Mouse (Mus musculus) erythroblast, adult 5-6 weeks (primary cell): ENCODE results near the gene Jag1. TPM values are rescaled to one million over a fixed set of nuclear protein-coding genes. Genes with fewer than 3 reads are reported as not detected.

Experiments used
- ATAC-seq: replicated peaks from 2 replicates; pipeline ENCODE4 v1.8.0; 2016; ENCODE audit warnings: moderate number of reproducible peaks, mild to moderate bottlenecking, moderate TSS enrichment, inconsistent platforms; ENCODE audit not compliant: poor library complexity, low FRiP score, severe bottlenecking
- total RNA-seq, 2 experiments: library from RNA; stranded (forward) in 1 of 2; stranded (reverse) in 1 of 2; fragments of 150-400 nt in 1 of 2; fragments of 200-764, 138-1000 nt in 1 of 2; gene quantifications; 2 replicates each; pipeline versions ENCODE4 v1.2.3 to v1.2.4; 2015 to 2017; ENCODE audit warnings: low replicate concordance in 2 of 2

Gene Jag1
- 0.63 and 0.77 TPM in 2 replicates for total RNA-seq (2015; ENCODE audit: low replicate concordance)
- total RNA-seq (2017; ENCODE audit: low replicate concordance), result 0.14 and 0.34 TPM in 2 replicates

GRCm38 (mm10) chr2:137116025-137116674 lies at the start of gene Jag1:
Gene Jag1, minus strand, starts transcription at chr2:137116644.
- no peak for ATAC-seq

GRCm38 (mm10) chr2:137156018-137156417 lies 39.6 kb upstream of the Jag1 start:
- ATAC-seq, result no peak

- no peak for ATAC-seq
These were observed 37.4 kb upstream of the Jag1 start for GRCm38 (mm10) chr2:137153825-137154224.

GRCm38 (mm10) chr2:137153172-137153667 lies 36.8 kb upstream of the Jag1 start:
- ATAC-seq, result no peak

GRCm38 (mm10) chr2:137150953-137151352 lies 34.5 kb upstream of the Jag1 start:
- no peak for ATAC-seq

- ATAC-seq, result no peak
These were observed 30.7 kb upstream of the Jag1 start for GRCm38 (mm10) chr2:137146938-137147666.

- no peak for ATAC-seq
These were observed 21.6 kb upstream of the Jag1 start for GRCm38 (mm10) chr2:137138063-137138462.

- ATAC-seq, result no peak
These were observed 17.6 kb upstream of the Jag1 start for GRCm38 (mm10) chr2:137134035-137134434.

- no peak for ATAC-seq
These were observed 8.4 kb upstream of the Jag1 start for GRCm38 (mm10) chr2:137124861-137125260.

GRCm38 (mm10) chr2:137117321-137117690 lies 862 bp upstream of the Jag1 start:
- ATAC-seq, result no peak

- ATAC-seq, result no peak
These were observed 354 bp upstream of the Jag1 start for GRCm38 (mm10) chr2:137116675-137117320.

GRCm38 (mm10) chr2:137115241-137116024 lies 1.0 kb downstream of the Jag1 start:
- no peak for ATAC-seq

GRCm38 (mm10) chr2:137114248-137115096 lies 2.0 kb downstream of the Jag1 start:
- no peak for ATAC-seq

GRCm38 (mm10) chr2:137113288-137114061 lies 3.0 kb downstream of the Jag1 start:
- ATAC-seq, result no peak

- no peak for ATAC-seq
These were observed 6.1 kb downstream of the Jag1 start for GRCm38 (mm10) chr2:137110214-137110898.

- no peak for ATAC-seq
These were observed 6.9 kb downstream of the Jag1 start for GRCm38 (mm10) chr2:137109321-137110213.

- no peak for ATAC-seq
These were observed 8.5 kb downstream of the Jag1 start for GRCm38 (mm10) chr2:137107946-137108345.
